8 mouse cellular contexts compared by ENCODE assay signal in the genomic region with DNA sequence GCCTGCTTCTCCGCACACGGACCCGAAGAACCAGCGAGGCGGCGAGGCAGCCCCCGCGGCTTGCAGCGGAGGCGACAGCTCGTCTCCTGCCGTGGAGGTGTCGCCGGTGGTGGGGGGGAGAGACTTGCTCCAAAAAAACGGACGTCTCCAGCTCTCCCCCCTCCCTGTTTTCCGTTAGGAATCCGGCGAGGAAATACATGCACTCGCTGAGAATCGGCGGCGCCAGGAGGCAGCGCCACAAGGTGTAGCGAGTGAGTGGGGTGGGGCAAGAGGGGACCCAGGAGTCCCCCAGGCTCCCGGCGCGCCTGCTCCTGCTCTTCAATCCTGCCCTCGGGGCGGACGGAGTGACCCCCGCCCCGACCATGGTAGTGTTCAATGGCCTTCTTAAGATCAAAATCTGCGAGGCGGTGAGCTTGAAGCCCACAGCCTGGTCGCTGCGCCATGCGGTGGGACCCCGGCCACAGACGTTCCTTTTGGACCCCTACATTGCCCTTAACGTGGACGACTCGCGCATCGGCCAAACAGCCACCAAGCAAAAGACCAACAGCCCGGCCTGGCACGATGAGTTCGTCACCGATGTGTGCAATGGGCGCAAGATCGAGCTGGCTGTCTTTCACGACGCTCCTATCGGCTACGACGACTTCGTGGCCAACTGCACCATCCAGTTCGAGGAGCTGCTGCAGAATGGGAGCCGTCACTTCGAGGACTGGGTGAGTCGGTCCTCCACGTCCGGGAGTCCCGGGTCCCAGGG. TPM values are rescaled to one million over a fixed set of nuclear protein-coding genes. Genes with fewer than 3 reads are reported as not detected.
A peak's percentile ranks its signal among the peaks of the same experiment; 100 is the strongest.
DNase-seq lines count a peak whose midpoint lies in the region; ATAC-seq lines count a peak whose summit lies in the region.

No protein-coding gene starts in this region.

- H3K4me2 ChIP-seq in intestine, embryonic 15.5 days (replicated peaks): peak overlapping the region; percentile 98
- peak overlapping the region; percentile 97 for H3K4me2 ChIP-seq in liver, embryonic 12.5 days

- peaks cover 32% of the 10 kb centered on the region for H3K4me1 ChIP-seq in intestine, embryonic 15.5 days (replicated peaks)
- peaks cover 51% of the 10 kb centered on the region for H3K4me1 ChIP-seq in liver, embryonic 12.5 days

- no peaks in the 10 kb centered on the region for H3K27me3 ChIP-seq in intestine, embryonic 15.5 days (replicated peaks)
- peaks cover 51% of the 10 kb centered on the region for H3K27me3 ChIP-seq in liver, embryonic 12.5 days (replicated peaks)

- peak overlapping the region; percentile 86 for H3K9ac ChIP-seq in intestine, embryonic 15.5 days
- peak overlapping the region; percentile 84 for H3K9ac ChIP-seq in liver, embryonic 12.5 days

- H3K4me3 ChIP-seq in intestine, embryonic 15.5 days (replicated peaks): peak overlapping the region; percentile 81
- H3K4me3 ChIP-seq in liver, embryonic 12.5 days: peak overlapping the region; percentile 69

- peak overlapping the region; percentile 99; the same call in 1 of the 2 replicates for H3K27ac ChIP-seq in intestine, embryonic 15.5 days
- H3K27ac ChIP-seq in liver, embryonic 12.5 days: no peak overlapping the region

- no peaks in the 10 kb centered on the region for H3K9me3 ChIP-seq in intestine, embryonic 15.5 days
- H3K9me3 ChIP-seq in liver, embryonic 12.5 days (replicated peaks): no peaks in the 10 kb centered on the region

- H3K36me3 ChIP-seq in intestine, embryonic 15.5 days: no peaks in the 10 kb centered on the region
- no peaks in the 10 kb centered on the region for H3K36me3 ChIP-seq in liver, embryonic 12.5 days

- WGBS in intestine, embryonic 15.5 days: under 1% methylated on average over 64 of the region's 64 CpGs
- 1% methylated on average over 64 of the region's 64 CpGs for WGBS in liver, embryonic 12.5 days (ENCODE audit: insufficient replicate concordance)

- DNase-seq in spleen, adult 18-20 months: peak; percentile 27 to 51
- DNase-seq in spleen, adult 12 weeks (ENCODE audit: low spot score): no peak
- peak; percentile 58 to 61 for DNase-seq in cerebellum, postnatal 36 days
- peak; percentile 25 to 41 for DNase-seq in gastrocnemius, postnatal 4 days (ENCODE audit: low spot score in 2 of 2)
- DNase-seq in naive thymus-derived CD4-positive, alpha-beta T cell, adult 2 months (ENCODE audit: low read depth): peak; percentile 58
- peak; percentile 23 to 25 for DNase-seq in thymus, postnatal 10 days (ENCODE audit: low spot score in 2 of 2)

- ATAC-seq in intestine, embryonic 15.5 days: peak; percentile 9; the same call in 1 of the 2 replicates
- ATAC-seq in liver, embryonic 12.5 days: no peak

RNA-seq across cellular contexts. Expression of a gene that starts 0.8 kb away (rescaled TPM):
- total RNA-seq in gastrocnemius, postnatal 4 days (2021): 10 to 100 TPM; 12.3 to 13.0 TPM
- polyA plus RNA-seq in intestine, embryonic 15.5 days (2015; fragmentation: Nextera tagmentation; extraction: Ambion mirVana): 6.6 TPM in 2 replicates
- 1.9 and 2.3 TPM in 2 replicates for polyA plus RNA-seq in liver, embryonic 12.5 days (2016; fragmentation: Nextera tagmentation; extraction: Ambion mirVana)

RNA-seq across cellular contexts. Expression of a gene that starts 23.4 kb away (rescaled TPM):
- total RNA-seq in gastrocnemius, postnatal 4 days (2021): 10 to 100 TPM; 15.0 to 16.4 TPM
- 12.7 and 13.2 TPM in 2 replicates for polyA plus RNA-seq in intestine, embryonic 15.5 days (2015; fragmentation: Nextera tagmentation; extraction: Ambion mirVana)
- polyA plus RNA-seq in liver, embryonic 12.5 days (2016; fragmentation: Nextera tagmentation; extraction: Ambion mirVana): 12.2 and 12.6 TPM in 2 replicates
